Mouse (Mus musculus): ENCODE data around the gene Mical1.

Mical1 gene

GRCm38 (mm10) chr10:41519640-41520409 is 43.7 kb downstream of the Mical1 start:
- peak; percentile 72 for DNase-seq (ENCODE audit: low spot score)

GRCm38 (mm10) chr10:41520410-41520673 is 44.2 kb downstream of the Mical1 start:
- peak; percentile 26 for DNase-seq (ENCODE audit: low spot score)

- no peak for DNase-seq (ENCODE audit: low spot score)
These were observed 47.3 kb downstream of the Mical1 start for GRCm38 (mm10) chr10:41523386-41523785.

GRCm38 (mm10) chr10:41525696-41526095 is 49.6 kb downstream of the Mical1 start:
- DNase-seq (ENCODE audit: low spot score), result no peak

GRCm38 (mm10) chr10:41529972-41530371 is 53.9 kb downstream of the Mical1 start:
- no peak for DNase-seq (ENCODE audit: low spot score)

- no peak for DNase-seq (ENCODE audit: low spot score)
These were observed 59.9 kb downstream of the Mical1 start for GRCm38 (mm10) chr10:41535991-41536390.

Measured in MN1 (cell line).